Mouse (Mus musculus): ENCODE measurements around the gene Wnt1.

The Wnt1 gene

GRCm38 (mm10) chr15:98806809-98807770, 17.4 kb downstream of the Wnt1 start:
- peak; percentile 43 to 63 for DNase-seq

GRCm38 (mm10) chr15:98807895-98808650, 18.4 kb downstream of the Wnt1 start:
- DNase-seq, result peak; percentile 48 to 63

- no peak for DNase-seq
These were observed 19.0 kb downstream of the Wnt1 start for GRCm38 (mm10) chr15:98808651-98809134.

- DNase-seq, result peak in 1 of 2 experiments; percentile 48
These were observed 19.7 kb downstream of the Wnt1 start, which contains the start of gene Ddn for GRCm38 (mm10) chr15:98809390-98809789. Ddn (minus strand) TSS chr15:98809490.

- DNase-seq, result peak in 1 of 2 experiments; percentile 22
These were observed 20.6 kb downstream of the Wnt1 start for GRCm38 (mm10) chr15:98810212-98810611.

- DNase-seq, result peak in 1 of 2 experiments; percentile 33
These were observed 23.2 kb downstream of the Wnt1 start for GRCm38 (mm10) chr15:98812741-98813424.

- no peak for DNase-seq
These were observed 28.5 kb downstream of the Wnt1 start for GRCm38 (mm10) chr15:98818171-98818570.

- DNase-seq, result no peak
These were observed 31.3 kb downstream of the Wnt1 start for GRCm38 (mm10) chr15:98820937-98821336.

- DNase-seq, result peak; percentile 31 to 43
These were observed 31.7 kb downstream of the Wnt1 start for GRCm38 (mm10) chr15:98821403-98821802.

GRCm38 (mm10) chr15:98822147-98822546, 32.5 kb downstream of the Wnt1 start:
- DNase-seq, result no peak

GRCm38 (mm10) chr15:98823434-98823833, 33.8 kb downstream of the Wnt1 start:
- DNase-seq, result peak; percentile 44 to 50

GRCm38 (mm10) chr15:98827611-98828011, 38.0 kb downstream of the Wnt1 start:
- no peak for DNase-seq

GRCm38 (mm10) chr15:98830736-98831683, 41.4 kb downstream of the Wnt1 start, which contains the start of gene Prkag1:
Prkag1 (minus strand) TSS chr15:98831521.
- DNase-seq, result peak; percentile 98

GRCm38 (mm10) chr15:98831684-98832035, 42.0 kb downstream of the Wnt1 start:
- no peak for DNase-seq

GRCm38 (mm10) chr15:98832161-98833058, 42.8 kb downstream of the Wnt1 start:
- DNase-seq, result peak; percentile 45 to 61

GRCm38 (mm10) chr15:98833281-98833680, 43.6 kb downstream of the Wnt1 start:
- DNase-seq, result no peak

- DNase-seq, result no peak
These were observed 44.4 kb downstream of the Wnt1 start for GRCm38 (mm10) chr15:98834059-98834458.

GRCm38 (mm10) chr15:98835291-98835690, 45.6 kb downstream of the Wnt1 start:
- no peak for DNase-seq

GRCm38 (mm10) chr15:98837006-98837742, 47.5 kb downstream of the Wnt1 start:
- DNase-seq, result no peak

- DNase-seq, result no peak
These were observed 48.1 kb downstream of the Wnt1 start for GRCm38 (mm10) chr15:98837743-98838103.
